Mouse (Mus musculus) lung, embryonic 16.5 days (tissue): ENCODE results near the gene Pgm2. TPM values are rescaled to one million over a fixed set of nuclear protein-coding genes. Genes with fewer than 3 reads are reported as not detected.

Experiments used
- ATAC-seq: fragments of 200-750 bp; cut with Nextera tagmentation; 2 replicates; pipeline ENCODE4 v1.8.0; 2017; ENCODE audit warnings: low read depth, mild to moderate bottlenecking, moderate library complexity
- H3K27ac ChIP-seq: fragments of 300-500 bp; sonication (generic); 2 replicates; pipeline ENCODE4 v1.5.1; 2014; ENCODE audit warnings: mild to moderate bottlenecking, control low read depth, low read length
- H3K27me3 ChIP-seq: fragments of 300-500 bp; sonication (generic); 2 replicates; pipeline ENCODE4 v1.6.1; 2014; ENCODE audit warnings: low read depth, low read length, mixed read lengths; ENCODE audit not compliant: control insufficient read depth, insufficient read depth
- H3K36me3 ChIP-seq: fragments of 300-500 bp; sonication (generic); 2 replicates; pipeline ENCODE4 v1.6.1; 2014; ENCODE audit warnings: low read length; ENCODE audit not compliant: control insufficient read depth, insufficient read depth
- H3K4me1 ChIP-seq: fragments of 300-500 bp; sonication (generic); replicated peaks from 2 replicates; pipeline ENCODE4 v1.6.1; 2014; ENCODE audit warnings: low read length, mixed read lengths; ENCODE audit not compliant: control insufficient read depth, insufficient read depth
- H3K4me2 ChIP-seq: fragments of 300-500 bp; sonication (generic); 2 replicates; pipeline ENCODE4 v1.6.1; 2014; ENCODE audit warnings: low read depth, low read length, control low read depth
- H3K4me3 ChIP-seq: fragments of 300-500 bp; sonication (generic); 2 replicates; pipeline ENCODE4 v1.5.1; 2014; ENCODE audit warnings: mild to moderate bottlenecking, low read length, control low read depth
- H3K9ac ChIP-seq: fragments of 300-500 bp; sonication (generic); 2 replicates; pipeline ENCODE4 v1.6.1; 2014; ENCODE audit warnings: low read length, control low read depth
- H3K9me3 ChIP-seq: fragments of 300-500 bp; sonication (generic); 2 replicates; pipeline ENCODE4 v1.6.1; 2016; ENCODE audit warnings: low read length; ENCODE audit not compliant: control insufficient read depth
- WGBS: fragments of 180-500 bp; shearing (Covaris S2); extraction: QIAGEN DNeasy Blood & Tissue Kit; methylation state at CpG from one replicate; pipeline ENCODE4 v1.1.7; 2014; 5-methylcytosine and 5-hydroxymethylcytosine counted together
- polyA plus RNA-seq: library from polyadenylated mRNA; unstranded; fragments of >200 nt; fragmentation: Nextera tagmentation; extraction: Ambion mirVana; gene quantifications from 2 replicates; pipeline ENCODE4 v1.2.1, GENCODE M21; 2015

Gene Pgm2
- polyA plus RNA-seq, 1 experiment from 2014 or later: 38.5 TPM

- no peak overlapping the region for H3K9ac ChIP-seq
- H3K4me2 ChIP-seq: no peak overlapping the region
- H3K9me3 ChIP-seq: peaks cover 9% of the 10 kb centered on the region
- H3K27ac ChIP-seq: no peak overlapping the region
- H3K4me3 ChIP-seq: no peak overlapping the region
- H3K36me3 ChIP-seq: peaks cover 33% of the 10 kb centered on the region
- no peak for ATAC-seq
- H3K27me3 ChIP-seq: no peaks in the 10 kb centered on the region
- 73% methylated on average over 1 of the region's 1 CpGs for WGBS
- H3K4me1 ChIP-seq: no peaks in the 10 kb centered on the region
Observed at GRCm38 (mm10) chr5:64117191-64117590, 24.4 kb downstream of the Pgm2 start.

- H3K4me3 ChIP-seq: no peak overlapping the region
- H3K9ac ChIP-seq: no peak overlapping the region
- no peaks in the 10 kb centered on the region for H3K4me1 ChIP-seq
- WGBS: 66% methylated on average over 5 of the region's 5 CpGs
- no peak for ATAC-seq
- H3K9me3 ChIP-seq: no peaks in the 10 kb centered on the region
- H3K27ac ChIP-seq: no peak overlapping the region
- no peaks in the 10 kb centered on the region for H3K27me3 ChIP-seq
- no peak overlapping the region for H3K4me2 ChIP-seq
- peaks cover 8% of the 10 kb centered on the region for H3K36me3 ChIP-seq
Observed at GRCm38 (mm10) chr5:64125783-64126182, 33.0 kb downstream of the Pgm2 start.

GRCm38 (mm10) chr5:64131550-64131949 is 38.8 kb downstream of the Pgm2 start:
- peaks cover 6% of the 10 kb centered on the region for H3K36me3 ChIP-seq
- no peaks in the 10 kb centered on the region for H3K4me1 ChIP-seq
- H3K27ac ChIP-seq: no peak overlapping the region
- WGBS: 65% methylated on average over 5 of the region's 5 CpGs
- no peak overlapping the region for H3K9ac ChIP-seq
- no peak overlapping the region for H3K4me2 ChIP-seq
- no peaks in the 10 kb centered on the region for H3K9me3 ChIP-seq
- no peaks in the 10 kb centered on the region for H3K27me3 ChIP-seq
- H3K4me3 ChIP-seq: no peak overlapping the region
- no peak for ATAC-seq

- H3K27me3 ChIP-seq: no peaks in the 10 kb centered on the region
- H3K36me3 ChIP-seq: no peaks in the 10 kb centered on the region
- 88% methylated on average over 4 of the region's 4 CpGs for WGBS
- ATAC-seq: no peak
- no peak overlapping the region for H3K27ac ChIP-seq
- H3K4me2 ChIP-seq: no peak overlapping the region
- no peaks in the 10 kb centered on the region for H3K9me3 ChIP-seq
- no peak overlapping the region for H3K4me3 ChIP-seq
- H3K9ac ChIP-seq: no peak overlapping the region
- H3K4me1 ChIP-seq: no peaks in the 10 kb centered on the region
Observed at GRCm38 (mm10) chr5:64133901-64134300, 41.2 kb downstream of the Pgm2 start.

- no peaks in the 10 kb centered on the region for H3K4me1 ChIP-seq
- H3K9me3 ChIP-seq: no peaks in the 10 kb centered on the region
- no peak overlapping the region for H3K9ac ChIP-seq
- H3K36me3 ChIP-seq: no peaks in the 10 kb centered on the region
- 66% methylated on average over 5 of the region's 5 CpGs for WGBS
- H3K4me3 ChIP-seq: no peak overlapping the region
- H3K4me2 ChIP-seq: no peak overlapping the region
- no peak for ATAC-seq
- H3K27me3 ChIP-seq: no peaks in the 10 kb centered on the region
- no peak overlapping the region for H3K27ac ChIP-seq
Observed at GRCm38 (mm10) chr5:64136325-64136724, 43.6 kb downstream of the Pgm2 start.

- no peaks in the 10 kb centered on the region for H3K4me1 ChIP-seq
- H3K27me3 ChIP-seq: no peaks in the 10 kb centered on the region
- H3K4me2 ChIP-seq: no peak overlapping the region
- 60% methylated on average over 3 of the region's 3 CpGs for WGBS
- no peaks in the 10 kb centered on the region for H3K9me3 ChIP-seq
- H3K4me3 ChIP-seq: no peak overlapping the region
- no peak overlapping the region for H3K27ac ChIP-seq
- H3K36me3 ChIP-seq: no peaks in the 10 kb centered on the region
- peak; percentile 62; the same call in 1 of the 2 replicates for ATAC-seq
- H3K9ac ChIP-seq: no peak overlapping the region
Observed at GRCm38 (mm10) chr5:64140202-64140601, 47.5 kb downstream of the Pgm2 start.

- H3K4me1 ChIP-seq: no peaks in the 10 kb centered on the region
- no peaks in the 10 kb centered on the region for H3K36me3 ChIP-seq
- ATAC-seq: no peak
- H3K9me3 ChIP-seq: no peaks in the 10 kb centered on the region
- no peak overlapping the region for H3K27ac ChIP-seq
- no peak overlapping the region for H3K4me2 ChIP-seq
- H3K4me3 ChIP-seq: no peak overlapping the region
- 83% methylated on average over 5 of the region's 5 CpGs for WGBS
- H3K9ac ChIP-seq: no peak overlapping the region
- no peaks in the 10 kb centered on the region for H3K27me3 ChIP-seq
Observed at GRCm38 (mm10) chr5:64144315-64144714, 51.6 kb downstream of the Pgm2 start.

- 62% methylated on average over 10 of the region's 10 CpGs for WGBS
- Histone ChIP-seq H3K4me2 (no peak overlapping the region), H3K27me3 (no peaks in the 10 kb centered on the region), H3K4me1 (no peaks in the 10 kb centered on the region; the same call in 1 of the 2 replicates), H3K36me3 (no peaks in the 10 kb centered on the region), H3K9me3 (no peaks in the 10 kb centered on the region), H3K9ac (no peak overlapping the region), H3K27ac (no peak overlapping the region), H3K4me3 (no peak overlapping the region)
- peak; percentile 12; the same call in 1 of the 2 replicates for ATAC-seq
Observed at GRCm38 (mm10) chr5:64146384-64147005, 53.7 kb downstream of the Pgm2 start.

GRCm38 (mm10) chr5:64149184-64150127 is 56.7 kb downstream of the Pgm2 start:
- peak; percentile 31; the same call in 1 of the 2 replicates for ATAC-seq
- H3K4me3 ChIP-seq: peak overlapping the region; percentile 10; the same call in 1 of the 2 replicates

More at GRCm38 (mm10) chr5:64149184-64150127, 56.7 kb downstream of the Pgm2 start:
- H3K27me3 ChIP-seq: no peaks in the 10 kb centered on the region
- peak overlapping the region; percentile 41 for H3K4me2 ChIP-seq
- no peaks in the 10 kb centered on the region for H3K36me3 ChIP-seq
- no peaks in the 10 kb centered on the region for H3K9me3 ChIP-seq
- H3K27ac ChIP-seq: no peak overlapping the region
- 13% methylated on average over 17 of the region's 17 CpGs for WGBS
- H3K9ac ChIP-seq: peak overlapping the region; percentile 0; the same call in 1 of the 2 replicates
- no peaks in the 10 kb centered on the region; the same call in 1 of the 2 replicates for H3K4me1 ChIP-seq
